Mouse (Mus musculus) gastrocnemius, adult 2 months (tissue): ENCODE data around the gene Itgad. TPM values are rescaled to one million over a fixed set of nuclear protein-coding genes. Genes with fewer than 3 reads are reported as not detected.

Experiments used
- DNase-seq: peaks from one replicate; pipeline ENCODE4 v3.0.0; 2022
- H3K27ac ChIP-seq: fragments of 200-600 bp; 2 replicates; pipeline ENCODE4 v1.8.1; 2022; ENCODE audit warnings: mild to moderate bottlenecking
- H3K4me3 ChIP-seq: fragments of 200-600 bp; 2 replicates; pipeline ENCODE4 v1.8.1; 2022; ENCODE audit warnings: mild to moderate bottlenecking, moderate library complexity
- CTCF ChIP-seq: fragments of 200-600 bp; IDR thresholded peaks from 2 replicates; pipeline ENCODE4 v1.8.1; 2022; ENCODE audit warnings: antibody characterized with exemption, mild to moderate bottlenecking, moderate library complexity
- intact Hi-C: fragments of 180-260 bp; cut with DNase I; formaldehyde crosslinking; loops from one replicate; pipeline ENCODE4 v1.15.1; 2025
- total RNA-seq, 2 experiments: library from RNA; stranded (reverse); gene quantifications; 2 replicates each; pipeline ENCODE4 v1.2.3; 2021

The Itgad gene
- total RNA-seq, 2 experiments from 2014 or later = not detected

DNA sequence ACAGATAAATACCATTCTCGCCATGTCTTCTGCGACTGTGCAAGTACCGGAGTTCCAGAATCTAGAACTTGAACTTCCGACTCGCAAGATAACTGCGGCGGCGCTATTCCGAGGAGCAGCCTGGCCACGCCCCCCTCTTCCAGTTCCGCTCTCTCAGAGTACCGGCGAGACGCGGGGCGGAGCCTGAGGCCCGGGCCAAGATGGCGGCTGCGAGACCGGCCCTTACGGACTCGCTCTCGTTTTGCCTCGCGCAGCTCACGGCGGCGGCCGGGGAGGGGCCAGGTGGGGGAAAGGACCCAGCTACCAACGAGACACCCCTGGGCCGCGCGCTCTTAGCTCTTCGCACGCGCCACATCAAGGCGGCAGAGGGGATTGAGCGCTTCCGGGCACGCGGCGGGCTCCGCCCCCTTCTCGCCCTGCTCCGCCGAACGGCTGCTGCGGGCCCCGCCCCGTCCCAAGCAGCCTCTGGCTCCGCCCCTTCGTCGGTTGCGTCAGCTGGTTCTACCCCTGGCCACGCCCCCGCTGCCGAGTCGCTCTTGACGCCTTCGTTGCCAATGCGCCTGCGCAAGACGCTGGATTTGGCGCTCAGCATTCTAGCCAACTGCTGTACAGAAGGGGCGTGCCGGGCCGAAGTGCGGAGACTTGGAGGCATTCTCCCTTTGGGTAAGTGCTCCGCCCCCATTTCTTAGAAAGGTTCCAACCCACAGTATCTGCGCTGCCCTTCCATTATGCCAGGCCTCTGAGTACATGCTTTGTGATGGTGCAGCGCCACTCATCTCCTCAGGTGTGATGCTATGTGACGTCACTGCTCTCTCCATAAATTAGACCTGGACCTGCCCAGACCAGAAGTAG, 84.0 kb downstream of the Itgad start, which contains the start of gene 9130023H24Rik:
9130023H24Rik (minus strand) TSS at position 105 of the 852 bp plus-strand sequence.
- peak; percentile 100 for DNase-seq
- H3K4me3 ChIP-seq = peak within 1 kb of the TSS; percentile 94
- H3K27ac ChIP-seq = peak within 1 kb of the TSS; percentile 100
- TF ChIP-seq CTCF = peak; percentile 36; the same call in 1 of the 2 replicates
- intact Hi-C loops = loop anchor here (5.0 kb wide), 1 partner anchor 224 kb away; the partner anchor contains the start of gene Tial1

DNA sequence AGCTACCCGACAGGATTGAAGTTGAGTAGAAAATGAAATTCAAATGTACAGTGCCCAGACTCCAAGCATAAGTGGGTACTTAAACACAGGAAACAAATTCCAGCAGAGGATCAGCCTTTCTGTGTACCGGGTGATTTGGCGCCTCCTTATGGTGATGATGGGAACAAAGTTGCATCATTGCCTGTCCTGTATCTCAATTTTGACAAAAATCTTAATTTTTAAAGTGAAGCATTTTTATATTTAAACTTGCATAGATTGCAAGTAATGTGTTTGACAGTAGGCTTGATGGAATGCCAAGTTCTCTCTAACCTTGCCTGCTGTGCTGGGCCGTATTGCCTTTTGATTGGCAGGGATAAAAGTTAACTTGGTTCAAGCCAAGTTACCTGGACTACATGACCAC, 84.8 kb downstream of the Itgad start:
- no peak for DNase-seq
- H3K27ac ChIP-seq = peak overlapping the region; percentile 100
- peak overlapping the region; percentile 94 for H3K4me3 ChIP-seq
- peak; percentile 50 for TF ChIP-seq CTCF
- intact Hi-C loops = loop anchor here (5.0 kb wide), 1 partner anchor 223 kb away; the partner anchor contains the start of gene Tial1

DNA sequence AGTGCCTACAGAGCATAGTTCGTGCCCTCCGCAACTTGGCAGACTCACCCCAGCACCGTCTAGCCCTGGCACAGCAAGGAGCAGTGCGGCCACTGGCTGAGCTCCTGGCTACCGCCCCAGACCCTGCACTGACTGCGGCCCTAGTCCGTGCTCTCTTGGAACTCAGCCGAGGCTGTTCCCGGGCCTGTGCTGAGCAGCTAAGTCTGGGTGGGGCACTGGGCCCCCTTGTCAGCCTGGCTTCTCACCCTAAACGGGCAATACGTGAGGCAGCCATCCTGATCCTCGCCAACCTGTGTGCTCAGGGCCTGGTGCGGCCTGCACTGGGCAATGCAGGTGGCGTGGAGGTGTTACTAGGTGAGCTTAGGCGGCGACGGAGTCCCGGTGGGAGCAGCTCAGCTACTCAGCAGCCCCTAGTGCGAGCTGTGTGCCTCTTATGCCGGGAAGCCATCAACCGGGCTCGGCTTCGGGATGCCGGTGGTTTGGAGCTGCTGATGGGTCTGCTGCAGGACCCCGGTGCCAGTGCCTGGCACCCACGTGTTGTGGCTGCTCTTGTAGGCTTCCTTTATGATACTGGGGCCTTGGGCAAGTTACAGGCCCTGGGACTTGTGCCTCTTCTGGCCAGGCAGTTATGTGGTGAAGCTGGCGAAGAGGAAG, 86.1 kb downstream of the Itgad start:
- Histone ChIP-seq H3K4me3 (no peak overlapping the region), H3K27ac (no peak overlapping the region)
- intact Hi-C loops = loop anchor here (10.0 kb wide), 1 partner anchor 385 kb away; no protein-coding TSS in a partner anchor
- no peak for TF ChIP-seq CTCF
- DNase-seq = peak; percentile 52

DNA sequence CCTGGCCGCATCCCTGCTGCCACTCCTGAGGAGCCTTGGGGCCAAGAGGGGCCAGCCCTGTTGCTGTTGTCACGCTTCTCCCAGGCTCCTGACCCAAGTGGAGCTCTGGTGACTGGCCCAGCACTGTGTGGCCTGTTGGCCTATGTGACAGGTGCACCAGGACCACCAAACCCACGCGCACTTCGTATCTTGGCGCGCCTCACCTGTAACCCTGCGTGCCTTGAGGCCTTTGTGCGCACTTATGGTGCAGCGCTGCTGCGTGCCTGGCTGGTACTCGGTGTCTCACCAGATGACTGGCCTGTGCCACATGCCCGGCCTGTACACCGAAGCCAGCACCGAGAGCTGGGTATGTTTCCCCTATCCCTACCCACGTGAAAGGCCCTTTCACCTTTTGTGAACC, 88.2 kb downstream of the Itgad start:
- no peak for DNase-seq
- TF ChIP-seq CTCF = no peak

DNA sequence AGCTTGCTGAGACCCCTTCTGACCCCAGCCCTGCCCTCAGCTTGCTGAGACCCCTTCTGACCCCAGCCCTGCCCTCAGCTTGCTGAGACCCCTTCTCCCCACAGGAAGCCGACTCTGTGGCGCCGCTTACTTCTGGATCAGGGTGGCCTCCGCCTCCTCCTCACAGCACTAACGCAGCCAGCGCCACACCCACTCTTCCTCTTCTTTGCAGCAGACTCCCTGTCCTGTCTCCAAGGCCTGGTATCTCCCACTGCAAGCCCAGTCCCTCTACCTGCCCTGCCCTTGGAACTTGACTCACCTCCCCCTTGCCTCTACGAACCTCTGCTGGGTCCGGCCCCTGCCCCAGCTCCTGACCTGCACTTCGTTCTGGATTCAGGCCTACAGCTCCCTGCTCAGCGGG, 89.7 kb downstream of the Itgad start:
- TF ChIP-seq CTCF = no peak
- Histone ChIP-seq H3K27ac (no peak overlapping the region), H3K4me3 (no peak overlapping the region)
- intact Hi-C loops = loop anchor here (10.0 kb wide), 1 partner anchor 381 kb away; no protein-coding TSS in a partner anchor
- DNase-seq = no peak

More for the DNA sequence above, 88.2 kb downstream of the Itgad start:
- no peak overlapping the region for H3K4me3 ChIP-seq
- intact Hi-C loops = loop anchor here (10.0 kb wide), 1 partner anchor 382 kb away; no protein-coding TSS in a partner anchor
- H3K27ac ChIP-seq = no peak overlapping the region

DNA sequence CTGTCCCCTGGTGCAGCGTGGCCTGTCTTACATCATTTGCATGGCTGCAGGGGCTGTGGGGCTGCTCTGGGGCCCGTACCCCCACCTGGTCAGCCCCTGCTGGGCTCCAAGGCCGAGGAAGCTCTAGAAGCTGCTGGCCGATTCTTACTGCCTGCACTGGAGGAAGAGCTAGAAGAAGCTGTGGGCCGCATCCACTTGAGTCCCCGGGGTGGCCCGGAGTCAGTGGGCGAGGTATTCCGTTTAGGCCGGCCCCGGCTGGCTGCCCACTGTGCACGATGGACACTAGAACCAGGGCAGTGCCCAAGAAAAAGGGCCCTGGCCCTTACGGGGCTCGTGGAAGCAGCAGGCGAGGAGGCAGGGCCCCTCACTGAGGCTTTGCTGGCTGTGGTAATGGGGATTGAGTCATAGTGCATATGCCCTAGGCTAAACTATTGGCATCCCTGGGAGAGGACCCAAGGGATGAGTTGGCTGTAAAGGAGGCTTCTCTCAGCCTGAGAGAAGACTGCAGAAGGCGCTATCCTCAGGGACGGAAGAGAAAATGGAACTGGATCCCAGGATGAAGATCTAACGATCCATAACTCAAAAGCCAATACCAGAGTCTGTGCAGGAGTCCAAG, 90.3 kb downstream of the Itgad start:
- no peak for TF ChIP-seq CTCF
- Histone ChIP-seq H3K4me3 (no peak overlapping the region), H3K27ac (peak overlapping the region; percentile 35; the same call in 1 of the 2 replicates)
- intact Hi-C loops = loop anchor here (5.0 to 10.0 kb wide), 3 partner anchors 53 to 463 kb away; partner anchors contain the start of gene BC017158
- no peak for DNase-seq

DNA sequence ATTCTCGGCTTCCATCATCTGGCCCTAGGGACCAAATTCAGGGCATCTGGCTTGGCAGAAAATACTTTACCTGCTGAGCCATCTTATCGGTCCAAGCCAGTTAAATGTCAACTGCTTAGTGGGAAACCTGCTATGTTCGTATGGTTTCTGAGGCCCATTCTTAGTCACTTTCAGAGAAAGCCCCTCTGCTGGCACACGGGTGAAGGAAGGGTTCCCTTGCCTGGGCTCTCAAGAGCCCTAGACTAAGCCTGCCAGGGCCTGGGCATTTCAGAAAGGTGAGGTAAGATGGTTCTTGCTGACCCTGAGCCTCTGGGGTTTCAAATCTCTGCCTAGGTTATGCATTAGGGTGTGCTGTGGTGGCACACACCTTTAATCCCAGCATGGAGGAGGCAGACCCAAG, 91.4 kb downstream of the Itgad start:
- DNase-seq = no peak
- Histone ChIP-seq H3K27ac (peak overlapping the region; percentile 89), H3K4me3 (no peak overlapping the region)
- intact Hi-C loops = loop anchor here (5.0 to 10.0 kb wide), 3 partner anchors 52 to 462 kb away; partner anchors contain the start of gene BC017158
- TF ChIP-seq CTCF = no peak

DNA sequence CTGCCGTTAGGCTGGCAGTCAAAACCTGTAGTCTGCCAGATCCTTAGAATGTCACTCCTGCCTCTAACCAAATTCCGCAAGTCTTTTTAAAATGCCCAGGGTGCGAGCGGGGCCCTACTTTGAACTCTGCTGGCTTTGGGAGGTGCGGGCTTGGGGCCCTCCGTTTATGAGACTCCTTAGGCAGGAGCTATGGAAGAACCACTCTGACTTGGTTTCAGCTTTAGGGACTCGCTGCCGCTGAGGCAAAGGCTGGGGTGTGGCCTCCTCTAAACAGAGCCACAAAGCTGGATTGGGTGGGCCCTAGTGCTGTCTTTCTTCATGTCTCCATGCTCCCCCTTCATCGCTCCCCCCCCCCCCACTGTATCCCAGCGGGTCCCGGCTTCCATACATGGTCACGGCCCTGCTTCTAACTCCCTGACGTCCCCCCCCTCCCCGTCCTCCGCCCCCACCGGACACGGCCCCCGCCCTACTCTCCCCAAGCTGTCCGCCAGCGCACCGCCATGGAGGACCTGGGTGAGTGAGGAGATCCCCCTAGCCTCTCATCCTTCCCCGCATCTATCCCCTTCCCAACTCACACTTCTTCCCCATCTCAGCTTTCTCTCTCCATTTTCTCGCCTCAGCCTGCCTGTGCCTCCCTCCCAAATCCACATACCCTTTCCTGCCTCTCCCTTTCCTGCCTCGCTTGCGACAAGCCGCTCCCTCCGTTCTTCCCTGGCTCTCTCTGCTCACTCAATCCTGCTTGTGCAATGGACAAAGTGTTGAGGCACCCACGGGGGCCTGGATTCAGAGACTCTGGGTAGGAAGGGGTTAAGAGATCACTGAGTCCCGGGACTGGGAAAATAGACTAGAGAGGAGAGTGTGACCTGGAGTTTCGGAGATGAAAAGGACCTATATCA, 92.6 kb downstream of the Itgad start, which contains the start of gene Tgfb1i1:
Tgfb1i1 (plus strand) TSS at position 317 of the 896 bp plus-strand sequence.
- H3K4me3 ChIP-seq = peak within 1 kb of the TSS; percentile 77
- DNase-seq = peak; percentile 79
- no peak for TF ChIP-seq CTCF
- intact Hi-C loops = loop anchor here (1.0 to 10.0 kb wide), 4 partner anchors 51 to 461 kb away; partner anchors contain the start of gene BC017158
- H3K27ac ChIP-seq = peak within 1 kb of the TSS; percentile 89

DNA sequence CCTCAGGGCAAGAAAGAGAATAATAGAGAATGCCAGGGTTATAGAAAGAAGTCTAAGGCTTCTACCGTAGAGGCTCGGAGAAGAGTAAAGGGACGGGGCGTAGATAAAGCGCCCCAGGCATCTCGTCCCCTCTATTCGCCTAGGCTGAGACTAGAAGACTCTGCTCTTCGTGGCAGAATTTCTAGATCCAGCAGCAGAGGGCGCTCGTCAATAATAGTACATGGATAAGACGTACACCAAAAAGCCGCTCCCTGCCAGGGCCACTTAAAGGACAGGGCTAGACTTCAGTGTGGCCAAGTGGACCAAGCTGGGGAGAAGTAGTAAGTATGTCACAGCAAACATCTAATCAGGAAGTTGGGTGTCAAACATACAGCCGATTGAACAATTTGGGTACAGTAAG, 93.3 kb downstream of the Itgad start:
- H3K4me3 ChIP-seq = peak overlapping the region; percentile 77
- intact Hi-C loops = loop anchor here (1.0 to 10.0 kb wide), 4 partner anchors 50 to 460 kb away; partner anchors contain the start of gene BC017158
- H3K27ac ChIP-seq = peak overlapping the region; percentile 89
- peak; percentile 79 for TF ChIP-seq CTCF
- DNase-seq = peak; percentile 90

DNA sequence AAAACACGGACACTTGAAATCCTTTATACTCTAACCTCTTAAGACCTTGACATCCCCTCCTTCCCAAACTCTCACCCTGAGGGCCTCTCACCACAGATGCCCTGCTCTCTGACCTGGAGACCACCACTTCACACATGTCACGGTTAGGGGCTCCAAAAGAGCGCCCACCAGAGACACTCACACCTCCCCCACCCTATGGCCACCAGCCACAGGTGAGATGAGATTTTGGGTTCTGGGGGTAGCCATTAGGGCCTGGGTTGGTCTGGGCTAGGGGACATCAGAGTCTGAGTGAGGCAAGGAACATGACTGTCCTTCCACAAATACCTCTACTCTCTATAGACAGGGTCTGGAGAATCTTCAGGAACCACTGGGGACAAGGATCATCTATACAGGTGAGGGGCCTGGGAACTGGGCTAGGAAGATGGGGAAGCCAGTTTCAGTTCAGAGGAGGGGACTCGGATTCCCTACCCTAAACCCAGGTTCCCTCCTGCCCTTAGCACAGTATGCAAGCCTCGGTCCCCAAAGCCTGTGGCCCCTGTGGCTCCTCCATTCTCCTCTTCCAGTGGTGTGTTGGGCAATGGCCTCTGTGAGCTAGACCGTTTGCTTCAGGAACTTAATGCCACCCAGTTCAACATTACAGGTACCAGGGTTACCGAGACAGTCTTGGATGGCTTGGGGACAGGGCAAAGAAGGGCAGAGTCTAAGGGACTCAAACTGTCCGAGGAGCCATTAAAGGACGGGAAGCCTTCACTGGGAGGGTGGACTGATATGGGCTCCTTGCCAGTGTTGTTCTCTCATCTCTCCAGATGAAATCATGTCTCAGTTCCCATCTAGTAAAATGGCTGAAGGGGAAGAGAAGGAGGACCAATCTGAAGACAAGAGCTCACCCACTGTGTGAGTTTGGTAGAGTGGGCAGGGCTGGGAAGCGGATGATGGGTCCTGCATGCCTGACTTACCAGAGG, 94.2 kb downstream of the Itgad start:
- intact Hi-C loops = loop anchor here (5.0 to 10.0 kb wide), 3 partner anchors 49 to 459 kb away; partner anchors contain the start of gene BC017158
- no peak for DNase-seq
- Histone ChIP-seq H3K27ac (peak overlapping the region; percentile 89), H3K4me3 (peak overlapping the region; percentile 77)
- no peak for TF ChIP-seq CTCF
